Mouse (Mus musculus) C2C12 (cell line): ENCODE results near the gene Sepsecs.

ENCODE experiments used
- CEBPB ChIP-seq: IDR thresholded peaks from one replicate; pipeline ENCODE4 v1.6.1; 2011; ENCODE audit warnings: low read depth, mild to moderate bottlenecking, control low read depth, moderate library complexity
- CTCF ChIP-seq: IDR thresholded peaks from one replicate; pipeline ENCODE4 v1.5.1; 2011; ENCODE audit not compliant: control insufficient read depth, insufficient read depth, insufficient read length
- FOSL1 ChIP-seq: IDR thresholded peaks from one replicate; pipeline ENCODE4 v1.8.0; 2011; ENCODE audit warnings: mild to moderate bottlenecking, low read length; ENCODE audit not compliant: poor library complexity, insufficient read depth, severe bottlenecking
- MAX ChIP-seq: IDR thresholded peaks from one replicate; pipeline ENCODE4 v1.6.1; 2011; ENCODE audit warnings: mild to moderate bottlenecking, control low read depth
- MYOG ChIP-seq: IDR thresholded peaks from one replicate; pipeline ENCODE4 v1.6.1; 2011; ENCODE audit not compliant: control insufficient read depth, insufficient read length; ENCODE audit errors: extremely low read depth
- USF1 ChIP-seq: IDR thresholded peaks from one replicate; pipeline ENCODE4 v1.6.1; 2011; ENCODE audit warnings: low read depth, mild to moderate bottlenecking, control low read depth, moderate library complexity

DNA sequence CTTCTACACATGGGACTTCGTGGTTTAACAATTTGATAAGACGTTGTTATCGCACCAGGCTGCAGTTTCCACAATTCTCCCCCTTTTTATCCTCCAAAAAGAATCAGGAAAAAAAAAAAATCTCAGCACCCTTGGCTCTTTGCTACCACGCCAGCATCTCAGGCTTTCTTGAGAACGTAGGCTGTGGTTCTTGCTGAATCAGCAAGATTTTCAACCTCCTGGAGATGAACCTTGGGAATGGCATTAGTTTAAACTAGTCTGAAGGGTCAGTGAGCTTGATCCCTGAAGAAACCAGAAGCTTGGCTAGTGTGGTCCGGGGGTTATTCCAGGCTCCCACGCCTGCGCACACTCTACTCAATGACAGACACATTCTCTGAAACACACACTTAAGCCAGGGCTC is 41.8 kb downstream of the Sepsecs start:
- TF ChIP-seq CTCF (no peak), MAX (no peak), USF1 (no peak), FOSL1 (no peak), CEBPB (no peak), MYOG (no peak)
